Mouse (Mus musculus) olfactory bulb, adult 2 months (tissue): Measurements from ENCODE around the gene Clp1.

Source experiments
- CTCF ChIP-seq: fragments of 200-500 bp; IDR thresholded peaks from 2 replicates; pipeline ENCODE4 v1.5.1; 2012; ENCODE audit warnings: low read depth, mild to moderate bottlenecking, low read length, moderate library complexity; ENCODE audit not compliant: insufficient read depth
- POLR2A ChIP-seq: fragments of 200-500 bp; IDR thresholded peaks from 2 replicates; pipeline ENCODE4 v1.6.1; 2012; ENCODE audit warnings: mild to moderate bottlenecking, low read depth, low read length, moderate library complexity; ENCODE audit not compliant: insufficient read depth

- TF ChIP-seq POLR2A (no peak), CTCF (no peak)
These were observed 17.0 kb upstream of the Clp1 start for GRCm38 (mm10) chr2:84744126-84744525.
